Mouse (Mus musculus): ENCODE measurements at regions not wholly inside any gene's neighbourhood (a gene's known extent, or its start where the extent isn't known, plus 50 kb on each side); places are given as distances from the start of the nearest gene placed in this dataset.

DNA sequence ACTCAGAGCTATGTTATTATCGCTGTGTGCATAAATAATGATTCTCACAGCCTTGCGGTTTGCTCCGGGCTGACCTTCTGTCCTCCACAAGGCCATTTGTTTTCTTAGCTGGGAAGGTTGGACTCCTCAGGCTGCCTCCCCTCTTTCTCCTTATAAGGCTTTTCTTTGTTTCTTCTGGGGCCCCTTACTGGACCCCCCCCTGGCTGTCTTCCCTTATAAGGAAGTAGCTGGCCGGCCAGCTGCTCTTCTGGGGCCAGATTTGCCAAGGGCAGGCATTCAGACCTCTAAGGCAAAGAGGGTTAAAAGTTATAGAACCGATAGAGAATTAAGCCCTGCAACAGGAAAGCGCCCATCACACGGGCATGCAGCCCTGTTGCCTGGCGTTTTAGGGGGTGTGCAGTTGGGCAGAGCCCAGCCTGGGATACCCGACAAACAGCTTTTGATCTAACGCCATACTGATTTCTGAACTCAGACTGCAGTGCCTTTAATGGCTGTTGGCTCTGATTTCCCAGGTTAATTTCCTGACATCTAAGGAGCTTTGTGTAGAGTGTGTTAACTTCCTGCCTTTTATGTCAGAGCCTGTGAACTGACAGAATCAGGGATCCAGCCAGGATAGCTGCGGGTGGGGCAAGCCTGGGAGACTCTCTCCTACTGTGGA, 66.1 kb upstream of the Serp2 start:
- H3K27me3 ChIP-seq (ENCODE audit: control insufficient read depth, insufficient read depth, low read length) = no peaks in the 10 kb centered on the region
- peak overlapping the region; percentile 40; the same call in 1 of the 2 replicates for H3K27ac ChIP-seq (ENCODE audit: low read depth, low read length)
- H3K4me2 ChIP-seq (ENCODE audit: low read depth, low read length) = no peak overlapping the region; the same call in 1 of the 2 replicates
- no peak overlapping the region for H3K4me3 ChIP-seq (ENCODE audit: low read depth, low read length)
- H3K4me1 ChIP-seq (ENCODE audit: control insufficient read depth, insufficient read depth, low read length) = peaks cover 28% of the 10 kb centered on the region; the same call in 1 of the 2 replicates
- 6% methylated on average over 11 of the region's 11 CpGs for WGBS
- H3K36me3 ChIP-seq (ENCODE audit: control insufficient read depth, insufficient read depth, low read length) = no peaks in the 10 kb centered on the region
- ATAC-seq (ENCODE audit: low read depth) = peak; percentile 41
- no peaks in the 10 kb centered on the region for H3K9me3 ChIP-seq (ENCODE audit: control insufficient read depth, low read length)
- H3K9ac ChIP-seq (replicated peaks; ENCODE audit: low read depth, low read length) = no peak overlapping the region

- no peaks in the 10 kb centered on the region for H3K36me3 ChIP-seq (ENCODE audit: control insufficient read depth, insufficient read depth, low read length)
- H3K9ac ChIP-seq (replicated peaks; ENCODE audit: low read depth, low read length) = no peak overlapping the region
- no peaks in the 10 kb centered on the region for H3K27me3 ChIP-seq (ENCODE audit: control insufficient read depth, insufficient read depth, low read length)
- 72% methylated on average over 7 of the region's 7 CpGs for WGBS
- no peak overlapping the region for H3K4me3 ChIP-seq (ENCODE audit: low read depth, low read length)
- ATAC-seq (ENCODE audit: low read depth) = no peak
- H3K27ac ChIP-seq (ENCODE audit: low read depth, low read length) = no peak overlapping the region
- peaks cover 10% of the 10 kb centered on the region; the same call in 1 of the 2 replicates for H3K4me1 ChIP-seq (ENCODE audit: control insufficient read depth, insufficient read depth, low read length)
- no peak overlapping the region for H3K4me2 ChIP-seq (ENCODE audit: low read depth, low read length)
- H3K9me3 ChIP-seq (ENCODE audit: control insufficient read depth, low read length) = no peaks in the 10 kb centered on the region
Measured at GRCm38 (mm10) chr14:76619038-76619409, 62.3 kb upstream of the Serp2 start.

- no peak overlapping the region for H3K4me2 ChIP-seq (ENCODE audit: low read depth, low read length)
- H3K27me3 ChIP-seq (ENCODE audit: control insufficient read depth, insufficient read depth, low read length) = no peaks in the 10 kb centered on the region
- no peaks in the 10 kb centered on the region for H3K36me3 ChIP-seq (ENCODE audit: control insufficient read depth, insufficient read depth, low read length)
- no peak overlapping the region for H3K9ac ChIP-seq (replicated peaks; ENCODE audit: low read depth, low read length)
- H3K9me3 ChIP-seq (ENCODE audit: control insufficient read depth, low read length) = no peaks in the 10 kb centered on the region
- WGBS = 57% methylated on average over 14 of the region's 14 CpGs
- ATAC-seq (ENCODE audit: low read depth) = no peak
- no peak overlapping the region for H3K27ac ChIP-seq (ENCODE audit: low read depth, low read length)
- peaks cover 10% of the 10 kb centered on the region; the same call in 1 of the 2 replicates for H3K4me1 ChIP-seq (ENCODE audit: control insufficient read depth, insufficient read depth, low read length)
- H3K4me3 ChIP-seq (ENCODE audit: low read depth, low read length) = no peak overlapping the region
Measured at GRCm38 (mm10) chr14:76618331-76619037, 61.8 kb upstream of the Serp2 start.

DNA sequence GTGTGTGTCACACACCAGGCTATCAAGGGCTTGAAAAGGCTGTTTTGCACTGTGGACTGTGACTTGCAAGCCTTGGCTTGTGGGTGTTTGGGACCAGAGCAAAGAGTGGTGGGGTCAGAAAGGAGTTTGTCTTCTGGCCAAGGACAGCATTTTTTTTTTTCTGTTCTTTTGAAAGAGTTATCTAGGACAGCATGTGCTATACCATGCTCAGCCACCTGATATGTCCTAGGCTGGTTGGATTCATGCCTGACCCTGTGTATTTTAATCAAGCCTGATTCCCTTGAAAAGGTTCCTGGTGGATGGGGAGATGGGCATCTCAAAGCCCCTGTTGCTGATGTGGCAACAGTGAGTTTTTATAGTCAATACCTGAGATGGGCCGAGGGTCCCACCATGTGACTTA, 61.2 kb upstream of the Serp2 start:
- no peaks in the 10 kb centered on the region for H3K27me3 ChIP-seq (ENCODE audit: control insufficient read depth, insufficient read depth, low read length)
- 90% methylated on average over 1 of the region's 1 CpGs for WGBS
- H3K4me2 ChIP-seq (ENCODE audit: low read depth, low read length) = no peak overlapping the region
- no peak for ATAC-seq (ENCODE audit: low read depth)
- no peak overlapping the region for H3K9ac ChIP-seq (replicated peaks; ENCODE audit: low read depth, low read length)
- H3K4me3 ChIP-seq (ENCODE audit: low read depth, low read length) = no peak overlapping the region
- H3K4me1 ChIP-seq (ENCODE audit: control insufficient read depth, insufficient read depth, low read length) = peaks cover 5% of the 10 kb centered on the region; the same call in 1 of the 2 replicates
- no peaks in the 10 kb centered on the region for H3K36me3 ChIP-seq (ENCODE audit: control insufficient read depth, insufficient read depth, low read length)
- no peaks in the 10 kb centered on the region for H3K9me3 ChIP-seq (ENCODE audit: control insufficient read depth, low read length)
- H3K27ac ChIP-seq (ENCODE audit: low read depth, low read length) = no peak overlapping the region

- H3K27me3 ChIP-seq (ENCODE audit: control insufficient read depth, insufficient read depth, low read length) = no peaks in the 10 kb centered on the region
- no peak for ATAC-seq (ENCODE audit: low read depth)
- H3K9ac ChIP-seq (replicated peaks; ENCODE audit: low read depth, low read length) = no peak overlapping the region
- no peak overlapping the region for H3K4me3 ChIP-seq (ENCODE audit: low read depth, low read length)
- 71% methylated on average over 11 of the region's 11 CpGs for WGBS
- no peak overlapping the region for H3K4me2 ChIP-seq (ENCODE audit: low read depth, low read length)
- H3K36me3 ChIP-seq (ENCODE audit: control insufficient read depth, insufficient read depth, low read length) = no peaks in the 10 kb centered on the region
- H3K4me1 ChIP-seq (ENCODE audit: control insufficient read depth, insufficient read depth, low read length) = peaks cover under 1% of the 10 kb centered on the region; the same call in 1 of the 2 replicates
- no peak overlapping the region for H3K27ac ChIP-seq (ENCODE audit: low read depth, low read length)
- H3K9me3 ChIP-seq (ENCODE audit: control insufficient read depth, low read length) = no peaks in the 10 kb centered on the region
Measured at GRCm38 (mm10) chr14:76617447-76617846, 60.8 kb upstream of the Serp2 start.

DNA sequence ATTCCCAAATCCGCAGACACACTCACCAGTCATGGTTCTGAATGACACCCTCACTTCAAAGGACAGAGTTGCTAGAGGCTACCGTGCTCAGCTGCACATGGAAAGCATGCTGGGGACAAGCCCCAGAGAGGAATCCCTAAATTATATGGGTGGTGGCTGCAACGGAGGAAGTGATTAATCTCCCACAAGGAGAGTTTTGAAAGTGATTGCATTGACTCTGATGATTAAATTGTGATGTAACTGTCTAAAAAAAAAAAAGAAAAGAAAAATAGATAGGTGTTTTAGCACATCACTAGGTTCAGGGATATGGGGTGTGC, 59.6 kb upstream of the Serp2 start:
- no peak overlapping the region for H3K27ac ChIP-seq (ENCODE audit: low read depth, low read length)
- H3K36me3 ChIP-seq (ENCODE audit: control insufficient read depth, insufficient read depth, low read length) = no peaks in the 10 kb centered on the region
- no peaks in the 10 kb centered on the region for H3K9me3 ChIP-seq (ENCODE audit: control insufficient read depth, low read length)
- WGBS = 60% methylated on average over 3 of the region's 3 CpGs
- ATAC-seq (ENCODE audit: low read depth) = no peak
- no peaks in the 10 kb centered on the region for H3K4me1 ChIP-seq (ENCODE audit: control insufficient read depth, insufficient read depth, low read length)
- no peak overlapping the region for H3K4me3 ChIP-seq (ENCODE audit: low read depth, low read length)
- H3K4me2 ChIP-seq (ENCODE audit: low read depth, low read length) = no peak overlapping the region
- H3K9ac ChIP-seq (replicated peaks; ENCODE audit: low read depth, low read length) = no peak overlapping the region
- H3K27me3 ChIP-seq (ENCODE audit: control insufficient read depth, insufficient read depth, low read length) = no peaks in the 10 kb centered on the region

- H3K27me3 ChIP-seq (ENCODE audit: control insufficient read depth, insufficient read depth, low read length) = no peaks in the 10 kb centered on the region
- no peak overlapping the region for H3K4me3 ChIP-seq (ENCODE audit: low read depth, low read length)
- no peak for ATAC-seq (ENCODE audit: low read depth)
- H3K9me3 ChIP-seq (ENCODE audit: control insufficient read depth, low read length) = no peaks in the 10 kb centered on the region
- no peaks in the 10 kb centered on the region for H3K36me3 ChIP-seq (ENCODE audit: control insufficient read depth, insufficient read depth, low read length)
- 84% methylated on average over 8 of the region's 8 CpGs for WGBS
- no peak overlapping the region for H3K9ac ChIP-seq (replicated peaks; ENCODE audit: low read depth, low read length)
- no peaks in the 10 kb centered on the region for H3K4me1 ChIP-seq (ENCODE audit: control insufficient read depth, insufficient read depth, low read length)
- H3K4me2 ChIP-seq (ENCODE audit: low read depth, low read length) = no peak overlapping the region
- no peak overlapping the region for H3K27ac ChIP-seq (ENCODE audit: low read depth, low read length)
Measured at GRCm38 (mm10) chr14:76615603-76616366, 59.1 kb upstream of the Serp2 start.

GRCm38 (mm10) chr14:76615182-76615581, 58.5 kb upstream of the Serp2 start:
- H3K36me3 ChIP-seq (ENCODE audit: control insufficient read depth, insufficient read depth, low read length) = no peaks in the 10 kb centered on the region
- no peak for ATAC-seq (ENCODE audit: low read depth)
- no peak overlapping the region for H3K27ac ChIP-seq (ENCODE audit: low read depth, low read length)
- H3K4me2 ChIP-seq (ENCODE audit: low read depth, low read length) = no peak overlapping the region
- H3K9ac ChIP-seq (replicated peaks; ENCODE audit: low read depth, low read length) = no peak overlapping the region
- H3K4me1 ChIP-seq (ENCODE audit: control insufficient read depth, insufficient read depth, low read length) = no peaks in the 10 kb centered on the region
- no peak overlapping the region for H3K4me3 ChIP-seq (ENCODE audit: low read depth, low read length)
- no peaks in the 10 kb centered on the region for H3K9me3 ChIP-seq (ENCODE audit: control insufficient read depth, low read length)
- no peaks in the 10 kb centered on the region for H3K27me3 ChIP-seq (ENCODE audit: control insufficient read depth, insufficient read depth, low read length)
- 89% methylated on average over 11 of the region's 11 CpGs for WGBS

DNA sequence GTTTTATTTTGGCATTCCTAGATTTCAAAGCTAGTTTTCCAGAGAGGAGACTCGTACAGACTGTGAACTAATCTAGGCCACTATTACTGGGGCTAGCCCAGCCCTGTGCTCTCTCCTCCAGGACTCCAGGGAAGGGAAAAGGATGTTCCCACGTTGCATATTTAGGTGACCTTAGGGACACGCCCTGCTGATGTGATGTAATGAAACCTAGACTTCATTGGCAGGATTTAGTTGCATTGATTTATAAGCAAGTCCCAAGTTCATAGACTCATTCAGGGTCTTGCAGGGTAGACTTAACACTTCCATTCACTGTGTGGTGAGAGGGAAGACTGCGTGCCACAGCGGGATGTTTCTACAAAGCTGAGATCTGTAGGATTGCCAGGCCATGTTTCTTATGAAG, 58.0 kb upstream of the Serp2 start:
- Histone ChIP-seq H3K27me3 (ENCODE audit: control insufficient read depth, insufficient read depth, low read length) (no peaks in the 10 kb centered on the region), H3K9ac (replicated peaks; ENCODE audit: low read depth, low read length) (no peak overlapping the region), H3K4me1 (ENCODE audit: control insufficient read depth, insufficient read depth, low read length) (no peaks in the 10 kb centered on the region), H3K9me3 (ENCODE audit: control insufficient read depth, low read length) (no peaks in the 10 kb centered on the region), H3K4me2 (ENCODE audit: low read depth, low read length) (no peak overlapping the region), H3K27ac (ENCODE audit: low read depth, low read length) (no peak overlapping the region), H3K36me3 (ENCODE audit: control insufficient read depth, insufficient read depth, low read length) (no peaks in the 10 kb centered on the region), H3K4me3 (ENCODE audit: low read depth, low read length) (no peak overlapping the region)
- 84% methylated on average over 5 of the region's 5 CpGs for WGBS
- ATAC-seq (ENCODE audit: low read depth) = no peak

Data from neural tube, embryonic 14.5 days (tissue).